ENCODE assay signal across 26 mouse cellular contexts in genomic region chr12:51736807-51737206, GRCm38 (mm10). TPM values are rescaled to one million over a fixed set of nuclear protein-coding genes. Genes with fewer than 3 reads are reported as not detected.
DNase-seq lines count a peak whose midpoint lies in the region; ATAC-seq and TF ChIP-seq lines count a peak whose summit lies in the region.
"Had no signal": no experiment of that assay in that cellular context is flagged by ENCODE, and none has a peak within 500 bp of the region (broad histone marks: within the 10 kb centered on the region; RNA-seq: fewer than 3 reads in every experiment).

No protein-coding gene starts in this region.

- no peak overlapping the region for H3K4me2 ChIP-seq in heart, postnatal 0 days (ENCODE audit: low read depth, low read length)
- no peak overlapping the region for H3K4me2 ChIP-seq in forebrain, embryonic 13.5 days
- H3K4me2 ChIP-seq: hindbrain, embryonic 12.5 days; limb, embryonic 12.5 days; lung, embryonic 15.5 days; midbrain, embryonic 12.5 days; neural tube, embryonic 12.5 days had no signal

- peaks cover 17% of the 10 kb centered on the region for H3K4me1 ChIP-seq in heart, postnatal 0 days (ENCODE audit: control insufficient read depth, insufficient read depth)
- peaks cover 3% of the 10 kb centered on the region; the same call in 1 of the 2 replicates for H3K4me1 ChIP-seq in heart, adult 2 months (ENCODE audit: control insufficient read depth, insufficient read depth, low read length)
- H3K4me1 ChIP-seq in forebrain, embryonic 13.5 days = 0 out of 2 replicates have a peak, but pooled peaks cover 9% of the 10 kb centered on the region
- H3K4me1 ChIP-seq: hindbrain, embryonic 12.5 days; neural tube, embryonic 12.5 days had no signal

- TF ChIP-seq POLR2A in heart, adult 2 months (IDR thresholded peaks at IDR 0.05; ENCODE audit: insufficient read depth, low read depth, low read length) = no peak

- 0 out of 2 replicates have a peak overlapping the region, but pooled peaks have one; percentile 25 for H3K9ac ChIP-seq in heart, postnatal 0 days (replicated peaks; ENCODE audit: low read depth, low read length)
- no peak overlapping the region for H3K9ac ChIP-seq in heart, adult 2 months (ENCODE audit: low read depth, low read length)
- H3K9ac ChIP-seq in forebrain, embryonic 13.5 days = no peak overlapping the region
- H3K9ac ChIP-seq: hindbrain, embryonic 12.5 days; limb, embryonic 12.5 days; lung, embryonic 15.5 days; midbrain, embryonic 12.5 days; neural tube, embryonic 12.5 days had no signal

- no peaks in the 10 kb centered on the region for H3K36me3 ChIP-seq in heart, postnatal 0 days (replicated peaks; ENCODE audit: control insufficient read depth, insufficient read depth, low read length)
- H3K36me3 ChIP-seq in heart, adult 2 months (ENCODE audit: control insufficient read depth, insufficient read depth, low read length) = no peaks in the 10 kb centered on the region
- peaks cover 8% of the 10 kb centered on the region for H3K36me3 ChIP-seq in forebrain, embryonic 13.5 days (ENCODE audit: poor library complexity, severe bottlenecking)
- H3K36me3 ChIP-seq: lung, embryonic 15.5 days; neural tube, embryonic 12.5 days had no signal

- intact Hi-C loops in heart, adult 2 months (cut with DNase I) = no loop called here

- no peaks in the 10 kb centered on the region for H3K79me2 ChIP-seq in heart, adult 2 months (replicated peaks; ENCODE audit: control insufficient read depth, insufficient read depth, low read length)

- ATAC-seq in heart, postnatal 0 days (ENCODE audit: insufficient read depth, low read depth) = no peak
- ATAC-seq in forebrain, embryonic 13.5 days = peak; percentile 76; the same call in 1 of the 2 replicates

- no peak for DNase-seq in heart, postnatal 0 days (ENCODE audit: low spot score)
- DNase-seq in heart, adult 2 months = no peak
- peak; percentile 40 for DNase-seq in brain, adult 2 months (ENCODE audit: low read depth, low spot score)
- DNase-seq in retina, embryonic 14.5 days (ENCODE audit: low spot score) = peak; percentile 85
- no peak for DNase-seq in gastrocnemius, postnatal 25 days
- DNase-seq in thymus, postnatal 14 days = no peak
- DNase-seq: adrenal gland, postnatal 14 days; B cell, adult 2 months; cerebellum, adult 2 months; cerebellum, postnatal 25 days; gastrocnemius, postnatal 14 days; heart, postnatal 36 days; kidney, adult 8-10 months; kidney, postnatal 25 days; lung, postnatal 36 days; thymus, adult 2 months; thymus, postnatal 4 days had no signal

- H3K27ac ChIP-seq in heart, postnatal 0 days (ENCODE audit: low read depth) = no peak overlapping the region; the same call in 1 of the 2 replicates
- no peak overlapping the region for H3K27ac ChIP-seq in heart, adult 2 months
- no peak overlapping the region for H3K27ac ChIP-seq in forebrain, embryonic 13.5 days
- H3K27ac ChIP-seq: hindbrain, embryonic 12.5 days; neural tube, embryonic 12.5 days had no signal

- TF ChIP-seq EP300 in heart, postnatal 0 days (IDR thresholded peaks at IDR 0.05; ENCODE audit: low read depth) = no peak
- no peak for TF ChIP-seq EP300 in heart, adult 2 months (IDR thresholded peaks at IDR 0.05; ENCODE audit: insufficient read depth, low read depth, low read length)

- H3K4me3 ChIP-seq in heart, postnatal 0 days (ENCODE audit: low read depth, low read length) = no peak overlapping the region
- no peak overlapping the region for H3K4me3 ChIP-seq in heart, adult 2 months
- no peak overlapping the region for H3K4me3 ChIP-seq in forebrain, embryonic 13.5 days
- H3K4me3 ChIP-seq: hindbrain, embryonic 12.5 days; layer of hippocampus, adult 2 months; left cerebral cortex, adult 2 months; limb, embryonic 12.5 days; lung, embryonic 15.5 days; midbrain, embryonic 12.5 days; myocyte; neural tube, embryonic 12.5 days had no signal

- TF ChIP-seq CTCF in heart, postnatal 0 days (IDR thresholded peaks at IDR 0.05; ENCODE audit: low read depth) = no peak
- no peak for TF ChIP-seq CTCF in heart, adult 2 months (IDR thresholded peaks at IDR 0.05)

- no peaks in the 10 kb centered on the region for H3K9me3 ChIP-seq in heart, postnatal 0 days (replicated peaks; ENCODE audit: control insufficient read depth, low read length)
- H3K9me3 ChIP-seq in forebrain, embryonic 13.5 days (replicated peaks) = no peaks in the 10 kb centered on the region
- H3K9me3 ChIP-seq: hindbrain, embryonic 12.5 days; limb, embryonic 12.5 days; lung, embryonic 15.5 days; midbrain, embryonic 12.5 days; neural tube, embryonic 12.5 days had no signal

- no peaks in the 10 kb centered on the region for H3K27me3 ChIP-seq in heart, postnatal 0 days (ENCODE audit: control insufficient read depth, insufficient read depth, low read length)
- H3K27me3 ChIP-seq in heart, adult 2 months (ENCODE audit: control insufficient read depth, insufficient read depth, low read length) = no peaks in the 10 kb centered on the region
- H3K27me3 ChIP-seq in forebrain, embryonic 13.5 days = peaks cover 21% of the 10 kb centered on the region
- H3K27me3 ChIP-seq: hindbrain, embryonic 12.5 days; limb, embryonic 12.5 days; lung, embryonic 15.5 days; midbrain, embryonic 12.5 days; neural tube, embryonic 12.5 days had no signal

- WGBS in heart, postnatal 0 days = 85% methylated on average over 1 of the region's 1 CpGs
- WGBS in heart, adult 2 months = 63% methylated on average over 1 of the region's 1 CpGs
- WGBS in forebrain, embryonic 13.5 days = 3% methylated on average over 1 of the region's 1 CpGs

RNA-seq across cellular contexts. Expression of gene Strn3, which starts 45.1 kb away (rescaled TPM):
- 69.6 and 73.5 TPM in 2 replicates for total RNA-seq in heart, postnatal 0 days (2014; rRNA removed; ENCODE audit: low replicate concordance)
- 37.1 and 37.4 TPM in 2 replicates for polyA plus RNA-seq in heart, postnatal 0 days (2015; fragmentation: Nextera tagmentation; extraction: Ambion mirVana)
- 100 to 1,000 TPM; 106 to 114 TPM for total RNA-seq in heart, adult 2 months (2021)
- polyA plus RNA-seq in heart, adult 2 months (2012; rRNA removed) = 24.6 and 57.9 TPM in 2 replicates
- 47.5 and 50.0 TPM in 2 replicates for polyA plus RNA-seq in forebrain, embryonic 13.5 days (2015; fragmentation: Nextera tagmentation; extraction: Ambion mirVana)
- 100 to 1,000 TPM; 114 to 138 TPM for total RNA-seq in gastrocnemius, postnatal 25 days (2021)

RNA-seq across cellular contexts. Expression of gene Ap4s1, which starts 46.0 kb away (rescaled TPM):
- 25.0 and 47.9 TPM in 2 replicates for total RNA-seq in heart, postnatal 0 days (2014; rRNA removed; ENCODE audit: low replicate concordance)
- polyA plus RNA-seq in heart, postnatal 0 days (2015; fragmentation: Nextera tagmentation; extraction: Ambion mirVana) = 47.0 and 47.1 TPM in 2 replicates
- total RNA-seq in heart, adult 2 months (2021) = 10 to 100 TPM; 52.0 to 65.4 TPM
- polyA plus RNA-seq in heart, adult 2 months (2012; rRNA removed) = 20.4 and 31.1 TPM in 2 replicates
- polyA plus RNA-seq in forebrain, embryonic 13.5 days (2015; fragmentation: Nextera tagmentation; extraction: Ambion mirVana) = 50.0 and 52.9 TPM in 2 replicates
- total RNA-seq in gastrocnemius, postnatal 25 days (2021) = 10 to 100 TPM; 49.3 to 53.3 TPM

Comparison
In these comparisons a context has a peak if more than half of its experiments do, and no peak if none do; other contexts are left out.
1. DNase-seq: peak in brain, adult 2 months (single experiment) and retina, embryonic 14.5 days (single experiment); none in heart, postnatal 0 days (single experiment), heart, adult 2 months (0 of 2), gastrocnemius, postnatal 25 days (single experiment) and thymus, postnatal 14 days (single experiment).